Mouse (Mus musculus): ENCODE data around the gene Gm20458. TPM values are rescaled to one million over a fixed set of nuclear protein-coding genes. Genes with fewer than 3 reads are reported as not detected.

Gm20458 gene
- total RNA-seq, 1 experiment from 2014 or later, result not detected

DNA sequence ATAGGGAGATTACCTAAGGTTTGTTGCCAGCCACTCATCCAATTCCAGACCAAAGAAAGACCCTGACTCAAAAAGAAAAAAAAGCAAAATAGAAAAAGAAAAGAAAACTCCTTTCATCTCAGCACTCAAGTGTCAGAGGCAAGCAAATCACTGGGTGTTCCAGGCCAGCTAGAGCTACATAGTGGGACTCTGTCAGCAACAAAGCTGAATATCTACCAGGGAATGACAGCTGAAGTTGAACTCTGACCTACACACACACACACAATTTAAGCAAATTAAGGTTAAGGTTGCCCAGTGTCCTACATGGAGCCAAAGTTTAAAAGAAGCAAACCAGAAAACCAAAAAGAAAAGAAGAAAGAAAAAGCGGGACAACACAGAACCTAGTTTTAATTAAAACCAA lies 12.6 kb upstream of the Gm20458 start:
- ATAC-seq (replicated peaks; ENCODE audit: insufficient number of reproducible peaks, low FRiP score, low TSS enrichment, poor library complexity, severe bottlenecking), result no peak

DNA sequence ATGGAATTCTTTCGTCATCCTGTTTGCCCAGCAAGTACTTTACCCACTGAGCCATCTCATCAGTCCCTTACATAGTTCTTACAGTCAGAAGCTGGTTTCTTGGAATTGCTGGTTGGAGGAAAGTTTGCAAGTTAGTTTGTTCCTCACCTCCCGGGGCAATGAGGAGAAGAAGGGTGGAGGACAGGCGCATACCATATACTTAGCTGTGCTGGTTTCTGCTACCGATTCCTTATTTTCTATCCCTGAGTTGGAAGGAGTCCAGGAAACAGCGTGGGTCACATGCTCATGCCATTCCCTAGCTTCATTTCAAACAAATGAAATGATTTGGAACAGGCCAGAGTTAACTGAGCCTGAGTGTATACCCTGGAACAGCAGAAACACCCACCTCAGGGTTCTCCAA lies 11.8 kb upstream of the Gm20458 start:
- no peak for ATAC-seq (replicated peaks; ENCODE audit: insufficient number of reproducible peaks, low FRiP score, low TSS enrichment, poor library complexity, severe bottlenecking)

DNA sequence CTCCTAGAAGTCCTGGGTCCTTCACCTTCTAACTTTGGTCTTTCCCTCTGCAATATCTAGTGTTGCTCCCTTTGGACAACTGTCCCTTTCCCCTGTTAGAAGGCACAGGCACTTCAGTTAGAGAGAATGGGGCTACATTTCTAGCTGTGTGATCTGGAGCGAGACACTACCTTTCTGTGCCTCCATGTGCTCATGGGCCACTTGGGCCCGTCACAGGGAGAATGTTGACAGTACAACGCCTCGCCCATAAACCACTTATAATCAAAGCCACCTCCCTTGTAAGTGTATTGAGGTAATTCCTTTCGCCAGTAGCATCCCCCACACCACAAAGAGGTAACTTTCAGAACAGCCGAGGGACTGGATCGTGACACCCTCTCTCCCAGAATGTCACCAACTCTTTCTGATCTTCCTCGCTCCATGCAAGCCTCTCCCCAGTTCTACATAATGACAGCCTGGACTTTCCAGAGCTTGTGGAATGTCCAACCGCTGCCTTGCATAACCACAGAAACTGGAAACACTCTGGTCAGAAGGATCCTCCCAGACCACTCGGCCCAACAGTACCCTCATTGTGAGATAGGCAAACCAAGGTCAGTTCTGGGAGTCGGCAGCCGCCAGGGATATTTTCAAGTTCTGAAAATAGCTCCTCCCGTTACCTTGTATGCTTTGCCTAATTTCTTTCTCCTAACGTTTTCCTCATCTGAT lies 11.3 kb upstream of the Gm20458 start:
- no peak for ATAC-seq (replicated peaks; ENCODE audit: insufficient number of reproducible peaks, low FRiP score, low TSS enrichment, poor library complexity, severe bottlenecking)

DNA sequence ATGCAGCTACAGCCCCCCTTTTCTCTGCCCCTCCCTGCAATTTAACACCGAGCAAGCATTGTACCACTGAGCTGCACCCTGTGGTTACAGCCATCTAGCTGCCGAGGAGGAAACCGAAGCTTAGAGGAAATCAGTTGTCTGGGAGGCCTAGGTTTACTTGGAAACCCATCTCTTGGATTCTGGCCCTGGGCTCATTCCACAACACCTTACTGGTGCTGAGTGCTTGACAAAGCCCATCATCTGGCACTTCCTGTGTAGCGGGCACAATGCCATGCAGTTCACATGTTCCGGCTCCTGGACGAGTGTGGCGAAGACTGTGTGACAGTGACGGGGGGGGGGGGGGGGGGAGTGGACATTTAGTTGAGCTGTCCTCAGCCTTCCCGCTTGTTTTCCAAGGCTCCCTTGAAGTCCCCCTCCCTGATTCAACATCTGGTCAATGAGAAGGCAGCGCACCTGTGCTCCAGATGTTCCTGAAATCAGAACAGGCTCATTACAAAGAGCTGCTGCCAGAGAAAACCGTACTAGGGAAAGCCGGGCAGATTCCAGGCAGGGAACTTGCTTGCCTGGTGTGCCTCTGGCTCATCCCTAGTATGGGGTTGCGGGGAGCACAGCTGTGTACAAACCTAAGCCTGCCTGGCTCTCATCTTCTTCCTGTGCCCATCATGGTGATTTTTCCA lies 8.6 kb upstream of the Gm20458 start:
- no peak for ATAC-seq (replicated peaks; ENCODE audit: insufficient number of reproducible peaks, low FRiP score, low TSS enrichment, poor library complexity, severe bottlenecking)

DNA sequence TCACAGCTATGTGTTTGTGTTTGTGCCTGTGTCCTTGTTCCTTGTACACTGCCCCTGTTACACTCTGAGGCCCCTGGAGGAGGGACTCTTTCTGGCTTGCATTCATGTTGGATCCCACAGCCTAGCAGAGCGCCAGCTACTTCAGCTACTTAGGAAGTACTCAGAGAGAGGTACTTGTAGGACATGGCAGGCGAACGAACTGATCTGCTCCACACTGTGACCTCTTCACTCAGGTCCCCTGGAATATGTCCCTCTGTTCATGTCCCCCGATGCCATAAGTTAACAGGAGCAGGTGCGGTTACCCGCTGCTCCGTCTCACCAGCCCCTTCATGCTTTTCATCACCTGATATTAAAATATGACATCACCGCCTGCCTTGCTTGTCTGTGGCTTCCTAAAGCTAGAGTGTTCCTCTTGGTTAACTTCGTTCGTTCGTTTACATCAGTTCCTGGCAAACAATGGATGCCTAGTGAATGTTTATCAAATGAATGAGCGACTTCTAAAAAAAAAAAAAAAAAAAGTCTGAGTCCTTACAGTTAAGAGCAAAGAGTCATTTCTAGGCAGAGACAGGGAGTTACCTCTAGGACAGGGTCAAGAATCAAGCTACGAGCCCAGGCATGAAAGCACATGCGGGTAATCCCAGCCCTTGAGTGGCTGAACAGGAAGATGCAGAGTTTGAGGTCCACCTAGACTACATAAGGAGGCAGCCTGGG lies 7.6 kb upstream of the Gm20458 start:
- ATAC-seq (replicated peaks; ENCODE audit: insufficient number of reproducible peaks, low FRiP score, low TSS enrichment, poor library complexity, severe bottlenecking), result no peak

DNA sequence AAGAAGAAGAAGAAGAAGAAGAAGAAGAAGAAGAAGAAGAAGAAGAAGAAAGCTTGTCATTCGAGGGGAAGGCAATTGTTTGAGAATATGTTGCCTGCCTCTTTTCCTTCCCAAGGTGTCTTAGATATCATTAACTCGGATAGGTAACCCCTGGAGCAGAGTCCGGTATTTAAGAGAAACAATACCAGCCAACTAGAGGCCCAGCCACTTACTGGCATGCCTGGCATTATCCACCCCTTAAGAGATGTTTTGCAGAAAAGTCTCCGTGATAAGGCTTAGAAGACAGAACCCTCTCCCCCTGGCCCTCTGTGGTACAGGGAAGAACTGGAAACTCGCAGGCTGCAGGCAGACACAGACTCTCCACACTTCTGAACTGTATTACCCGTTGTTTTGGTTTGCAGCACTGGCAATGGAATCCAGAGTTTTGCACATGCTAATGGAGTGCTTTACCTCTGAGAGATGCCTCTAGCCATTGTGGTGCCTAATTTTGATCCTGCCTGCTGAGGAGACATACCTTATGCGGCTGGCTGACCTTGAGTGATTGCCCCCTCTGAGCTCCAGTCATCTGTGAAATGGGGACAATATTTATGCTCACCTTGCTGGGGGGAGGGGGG lies 6.8 kb upstream of the Gm20458 start:
- no peak for ATAC-seq (replicated peaks; ENCODE audit: insufficient number of reproducible peaks, low FRiP score, low TSS enrichment, poor library complexity, severe bottlenecking)

DNA sequence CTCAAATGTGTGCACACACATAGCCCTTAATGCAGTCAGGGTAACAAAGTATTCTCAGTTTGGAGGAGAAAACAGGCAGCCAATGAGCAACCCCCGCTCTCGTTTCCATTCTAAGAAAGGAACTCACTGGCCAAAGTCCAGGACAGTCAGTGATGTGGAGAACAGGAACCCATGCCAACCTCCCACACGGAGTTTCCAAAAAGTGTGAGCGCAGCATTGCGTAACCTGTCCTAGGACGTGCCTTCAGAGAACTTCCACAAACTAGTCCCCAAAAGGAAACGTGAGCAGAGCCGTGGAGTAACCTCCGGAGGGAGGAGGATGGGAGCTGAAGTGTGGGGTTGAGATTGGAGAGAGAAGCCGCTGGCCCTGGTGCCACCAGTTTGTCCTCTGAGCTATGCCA lies 5.9 kb upstream of the Gm20458 start:
- ATAC-seq (replicated peaks; ENCODE audit: insufficient number of reproducible peaks, low FRiP score, low TSS enrichment, poor library complexity, severe bottlenecking), result peak; percentile 52

DNA sequence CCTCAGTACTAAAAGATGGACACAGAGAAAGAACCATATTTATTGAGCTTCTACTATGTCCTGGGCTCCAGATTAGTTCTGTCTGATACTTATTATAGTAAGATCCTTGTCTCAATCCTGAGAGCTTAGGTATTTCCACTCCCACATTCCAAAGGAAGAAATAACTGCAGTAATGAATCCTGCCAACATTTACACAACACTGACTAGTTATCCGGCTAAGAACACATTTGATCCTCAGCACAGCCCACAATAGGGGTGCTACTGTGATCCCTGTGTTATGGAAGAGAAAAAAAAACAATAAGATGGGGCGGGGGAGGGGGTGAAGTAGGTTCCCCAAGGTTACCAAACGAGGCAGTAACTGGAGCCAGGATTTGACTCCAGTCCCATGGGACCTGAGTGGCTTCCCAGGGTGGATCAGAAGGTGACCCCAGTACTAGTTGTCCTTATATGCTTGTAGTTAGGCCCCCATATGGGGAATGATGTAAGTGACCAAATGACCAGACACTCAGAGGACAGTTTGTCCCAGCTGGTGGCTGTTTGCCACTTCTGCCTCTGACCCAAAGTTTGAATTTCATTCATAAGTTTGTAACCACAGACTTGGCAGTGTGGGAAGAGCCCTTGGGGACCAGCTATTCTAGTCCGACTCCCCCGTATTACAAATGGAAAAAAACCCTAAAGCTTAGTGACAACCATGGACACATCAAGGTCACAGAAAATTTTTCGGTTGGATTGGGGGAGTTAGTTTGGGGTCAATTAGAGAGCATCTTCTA lies 5.2 kb upstream of the Gm20458 start:
- ATAC-seq (replicated peaks; ENCODE audit: insufficient number of reproducible peaks, low FRiP score, low TSS enrichment, poor library complexity, severe bottlenecking), result no peak

DNA sequence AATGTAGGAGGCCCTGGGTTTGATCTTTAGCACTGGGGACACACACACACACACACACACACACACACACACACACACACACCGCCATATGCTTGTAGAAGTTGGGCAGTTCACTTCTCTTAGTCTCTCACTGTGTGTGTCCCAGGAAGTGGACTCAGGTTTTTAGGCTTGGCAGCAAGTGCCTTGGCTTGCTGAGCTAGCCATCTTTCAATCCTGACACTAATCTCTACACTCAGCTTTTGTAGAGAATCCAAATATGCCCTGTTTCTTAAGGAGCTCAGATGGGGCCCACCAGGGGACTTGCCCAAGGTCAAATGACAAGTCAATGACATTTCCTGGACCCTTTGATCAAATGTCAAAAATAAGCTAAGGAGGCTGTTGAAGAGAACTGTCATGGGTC lies 4.4 kb upstream of the Gm20458 start:
- no peak for ATAC-seq (replicated peaks; ENCODE audit: insufficient number of reproducible peaks, low FRiP score, low TSS enrichment, poor library complexity, severe bottlenecking)

DNA sequence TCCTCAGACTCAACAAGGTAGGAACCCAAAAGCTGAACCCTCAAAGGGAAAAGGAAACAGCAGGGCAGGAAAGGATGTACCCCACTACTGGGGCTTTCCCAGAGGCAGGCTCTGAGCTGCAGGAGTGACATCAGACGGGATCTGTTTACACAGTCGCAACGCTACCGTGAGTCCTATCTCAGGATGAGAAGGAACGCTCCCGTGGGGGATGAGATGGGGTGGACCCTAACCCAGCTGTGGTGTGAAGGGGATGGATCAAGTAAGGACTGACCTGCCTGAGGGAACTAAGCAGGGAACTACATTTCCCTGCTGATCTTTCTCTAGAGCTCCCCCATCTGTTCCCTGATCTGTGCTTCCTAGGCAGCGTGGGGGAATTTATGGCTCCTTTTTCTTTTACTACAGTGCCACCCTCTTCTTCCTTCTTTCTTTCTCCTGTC lies 3.9 kb upstream of the Gm20458 start, which contains the start of gene Sys1:
Gene Sys1 (plus strand): TSS at position 101 of the 437 bp plus-strand sequence.
- ATAC-seq (replicated peaks; ENCODE audit: insufficient number of reproducible peaks, low FRiP score, low TSS enrichment, poor library complexity, severe bottlenecking), result no peak

DNA sequence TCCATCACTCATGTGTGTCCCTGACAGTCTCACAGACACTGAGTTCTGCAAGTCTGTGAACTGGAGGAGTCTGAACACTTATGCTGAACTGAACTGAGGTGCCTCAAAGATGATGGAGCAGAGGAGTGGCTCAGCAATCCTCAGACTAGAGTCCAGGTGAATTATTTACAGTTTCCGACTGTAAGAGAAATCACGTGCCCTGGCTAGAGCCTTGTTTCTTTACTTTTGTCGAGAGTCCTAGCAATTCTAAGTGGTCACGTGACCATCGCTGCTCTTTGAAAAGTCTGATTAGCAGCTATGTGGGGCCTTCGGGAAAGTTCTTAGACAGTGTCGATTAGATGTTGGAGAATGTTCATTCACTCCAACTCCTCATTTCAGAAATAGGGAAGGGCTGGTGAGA lies 2.8 kb upstream of the Gm20458 start:
- no peak for ATAC-seq (replicated peaks; ENCODE audit: insufficient number of reproducible peaks, low FRiP score, low TSS enrichment, poor library complexity, severe bottlenecking)

DNA sequence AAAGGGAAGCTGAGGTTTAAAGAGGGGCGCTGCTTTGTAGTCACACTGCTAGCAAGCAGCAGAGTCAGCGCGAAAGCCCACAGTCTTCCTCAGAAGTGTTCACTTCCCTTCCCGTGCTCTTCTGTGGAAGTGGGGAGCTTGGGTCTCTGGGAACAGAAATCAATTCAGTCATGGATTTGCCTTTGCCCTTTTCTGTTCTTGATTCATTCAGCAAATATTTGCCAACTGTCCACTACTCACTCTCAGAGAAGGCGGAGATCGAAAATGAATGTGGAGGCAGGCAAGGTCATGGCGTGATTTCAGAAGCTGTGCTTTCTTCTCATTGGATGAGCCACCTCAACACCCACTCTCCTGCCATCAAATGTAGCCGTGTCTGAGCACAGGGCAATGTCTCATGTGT lies 2.2 kb upstream of the Gm20458 start:
- no peak for ATAC-seq (replicated peaks; ENCODE audit: insufficient number of reproducible peaks, low FRiP score, low TSS enrichment, poor library complexity, severe bottlenecking)

DNA sequence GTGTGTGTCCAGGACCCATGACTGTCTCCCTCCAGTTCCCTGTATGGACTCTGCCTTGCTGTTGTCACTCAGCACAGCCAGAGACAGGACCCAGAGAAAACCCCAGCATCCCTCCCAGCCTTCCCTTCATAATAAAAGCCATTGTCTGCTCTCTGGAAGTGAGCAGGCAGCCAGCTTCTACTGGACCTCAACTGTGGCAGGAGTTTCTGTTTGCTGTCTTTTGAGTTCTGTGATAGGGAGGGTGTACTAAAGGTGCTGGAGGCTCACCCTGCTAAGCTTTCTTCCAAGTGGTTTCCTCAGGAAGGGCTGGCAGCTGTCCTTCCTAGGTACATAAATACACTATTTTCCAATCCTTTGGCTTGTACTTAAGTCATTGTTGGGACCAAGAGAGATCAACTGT lies 4.4 kb downstream of the Gm20458 start:
- ATAC-seq (replicated peaks; ENCODE audit: insufficient number of reproducible peaks, low FRiP score, low TSS enrichment, poor library complexity, severe bottlenecking), result no peak

DNA sequence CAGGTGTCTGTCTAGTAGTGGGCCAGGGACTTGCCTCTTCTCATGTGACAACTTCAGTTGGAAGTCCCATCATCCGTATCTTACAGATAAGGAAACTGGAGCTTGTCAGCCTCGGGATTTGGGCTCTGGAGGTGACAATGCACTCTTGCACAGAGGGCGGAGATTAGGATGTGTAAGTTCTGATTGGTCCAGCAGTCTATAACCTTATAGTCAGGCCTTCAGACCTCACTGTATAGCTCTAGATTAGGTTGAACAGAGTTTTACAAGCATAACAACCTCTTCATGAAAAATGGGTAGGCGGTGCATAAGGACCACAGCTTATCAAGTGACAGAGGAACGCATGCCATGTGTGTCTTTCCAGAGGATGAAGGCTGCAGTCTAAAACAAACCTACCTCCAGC lies 6.0 kb downstream of the Gm20458 start:
- no peak for ATAC-seq (replicated peaks; ENCODE audit: insufficient number of reproducible peaks, low FRiP score, low TSS enrichment, poor library complexity, severe bottlenecking)

DNA sequence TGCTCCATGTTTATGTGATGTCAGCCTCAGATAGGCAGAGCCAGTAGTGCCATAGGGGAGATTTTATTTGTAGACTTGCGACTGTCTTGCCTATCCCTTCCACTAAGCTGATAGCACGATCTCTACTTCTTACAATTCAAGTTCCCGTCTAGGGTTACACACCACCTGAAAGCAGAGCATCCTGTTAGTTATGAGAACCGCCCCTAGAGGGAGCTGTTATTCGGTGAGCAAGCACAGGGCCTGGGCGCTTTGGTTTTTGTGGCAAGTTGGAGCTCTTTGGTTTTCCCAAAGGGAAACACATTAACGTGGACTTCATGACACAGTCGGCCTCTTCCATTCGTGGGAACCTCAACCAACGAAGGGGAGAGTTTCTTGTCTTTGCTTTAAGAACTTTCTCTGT lies 9.5 kb downstream of the Gm20458 start:
- peak; percentile 52; the same call in 1 of the 2 replicates for ATAC-seq (replicated peaks; ENCODE audit: insufficient number of reproducible peaks, low FRiP score, low TSS enrichment, poor library complexity, severe bottlenecking)

DNA sequence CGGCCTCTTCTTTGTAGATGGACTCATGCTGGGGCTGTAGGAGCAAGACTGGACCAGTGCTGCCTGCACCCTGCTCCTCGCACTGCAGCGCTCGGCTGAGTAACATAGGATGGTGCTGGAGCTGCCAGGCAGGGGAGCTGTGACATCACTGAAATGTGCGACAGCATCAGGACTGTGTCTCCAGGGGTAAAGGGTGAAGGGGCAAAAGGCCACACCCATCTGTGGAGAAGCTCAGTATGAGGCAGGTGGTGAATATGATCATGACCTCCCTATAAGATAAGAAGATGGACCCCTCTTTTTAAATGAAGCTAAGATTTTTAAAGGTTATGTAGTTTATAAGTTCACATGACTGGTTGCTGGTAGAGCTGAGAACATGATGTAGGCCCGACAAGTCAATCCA lies 12.9 kb downstream of the Gm20458 start, which contains the start of gene Trp53tg5:
Gene Trp53tg5 (minus strand): TSS at position 101 of the 400 bp plus-strand sequence.
- no peak for ATAC-seq (replicated peaks; ENCODE audit: insufficient number of reproducible peaks, low FRiP score, low TSS enrichment, poor library complexity, severe bottlenecking)

DNA sequence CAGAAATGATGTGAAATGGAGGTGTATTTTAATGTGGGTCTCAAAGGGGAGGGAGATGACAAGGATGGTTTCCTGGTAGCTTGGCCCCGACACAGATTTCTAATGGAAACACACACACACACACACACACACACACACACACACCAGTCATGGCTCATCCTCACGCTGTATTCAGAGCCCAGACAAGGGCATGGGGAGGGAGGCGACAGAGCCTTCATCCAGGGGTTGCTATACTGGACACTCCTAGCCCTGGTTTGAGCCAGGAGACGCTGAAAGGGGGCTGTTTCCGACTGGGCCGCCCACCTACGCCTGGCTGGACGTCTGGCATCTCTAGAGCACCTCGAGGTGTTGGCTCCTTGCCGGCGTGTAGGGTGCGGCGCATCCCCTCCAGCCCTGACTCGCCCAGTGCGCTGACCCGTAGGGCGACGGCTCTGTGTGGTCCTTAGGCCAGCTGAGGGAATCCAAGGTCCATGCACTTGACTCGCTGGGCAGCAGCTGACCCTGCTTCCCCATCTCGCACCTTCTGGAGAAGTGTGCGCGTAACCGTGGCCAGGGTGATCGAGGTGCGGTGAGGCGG lies 25.0 kb downstream of the Gm20458 start, which contains the start of gene Dbndd2:
Gene Dbndd2 (plus strand): TSS at position 426 of the 577 bp plus-strand sequence.
- ATAC-seq (replicated peaks; ENCODE audit: insufficient number of reproducible peaks, low FRiP score, low TSS enrichment, poor library complexity, severe bottlenecking), result 0 out of 2 replicates have a peak, but pooled peaks have one; percentile 17

Data from monocyte, adult 5-6 weeks (primary cell).